Mouse (Mus musculus) kidney, embryonic 14.5 days (tissue): ENCODE results near the gene Cacng1. TPM values are rescaled to one million over a fixed set of nuclear protein-coding genes. Genes with fewer than 3 reads are reported as not detected.

Experiments
- polyA plus RNA-seq: library from polyadenylated mRNA; unstranded; fragments of >200 nt; fragmentation: Nextera tagmentation; extraction: Ambion mirVana; gene quantifications from 2 replicates; pipeline ENCODE4 v1.2.1, GENCODE M21; 2014

Gene Cacng1
- polyA plus RNA-seq, 1 experiment from 2014 or later, result not detected

Other genes with a start within 250 kb of the Cacng1 start
- gene Pitpnc1, start 245.8 kb downstream of the Cacng1 start, polyA plus RNA-seq, result 15.2 and 19.4 TPM in 2 replicates
- gene Psmd12, start 237.0 kb downstream of the Cacng1 start, polyA plus RNA-seq, result 170 and 201 TPM in 2 replicates
- 19.0 and 29.8 TPM in 2 replicates for gene Helz, start 168.6 kb downstream of the Cacng1 start, polyA plus RNA-seq
- 3.7 and 5.2 TPM in 2 replicates for gene Cacng4, start 78.0 kb upstream of the Cacng1 start, polyA plus RNA-seq
- not detected in 2 replicates for gene Cacng5, start 198.5 kb upstream of the Cacng1 start, polyA plus RNA-seq